Mouse (Mus musculus): ENCODE results near the gene Krt72.

The Krt72 gene

DNA sequence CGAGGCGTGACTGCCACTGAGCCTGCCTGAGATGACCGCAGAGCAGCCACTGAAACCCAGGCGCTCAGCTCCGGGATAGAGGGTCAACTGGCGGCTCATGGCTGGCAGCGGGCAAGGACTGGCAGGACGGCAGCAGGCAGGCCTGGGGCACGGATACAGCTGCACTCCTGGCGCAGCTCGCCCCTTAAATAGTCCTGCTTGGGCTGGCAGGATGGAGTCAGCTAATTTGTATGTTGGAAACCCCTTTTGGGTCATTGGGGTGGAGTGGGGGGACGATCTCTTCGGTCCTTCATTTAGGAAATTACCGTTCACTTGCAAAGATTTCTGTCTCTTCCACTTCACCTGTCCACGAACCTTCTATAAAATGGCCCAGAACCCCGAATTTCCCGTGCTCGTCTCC lies at the start of gene Krt72:
TSS of gene Krt72 (minus strand) at position 101 of the 400 bp plus-strand sequence.
- no peak for DNase-seq (ENCODE audit: low read depth, low spot score)

DNA sequence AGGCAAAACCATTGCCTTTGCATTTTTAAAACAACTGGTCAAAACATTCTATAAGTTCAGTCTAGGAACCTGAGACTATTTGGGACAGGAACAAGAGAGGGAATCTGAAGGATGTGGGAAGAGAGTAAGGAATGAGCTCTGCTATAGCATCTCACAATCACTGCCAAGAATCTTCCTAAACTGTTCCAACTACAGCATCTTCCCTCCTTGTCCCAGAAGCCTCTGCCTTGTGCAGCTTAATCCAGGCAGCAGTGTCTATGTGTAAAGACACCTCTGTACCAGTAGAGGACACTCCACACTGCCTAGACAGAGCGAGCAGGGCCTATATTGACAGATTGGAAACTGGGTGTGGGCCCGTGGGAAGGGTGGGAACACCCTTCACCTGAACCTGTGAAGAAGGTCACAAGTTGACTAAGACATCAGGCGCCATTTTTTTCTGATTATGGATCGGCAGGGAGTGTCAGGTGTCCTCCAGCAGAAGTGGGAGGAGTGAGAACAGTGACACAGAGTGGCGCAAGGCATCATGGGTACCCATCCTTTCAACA lies 48.6 kb upstream of the Krt72 start:
- no peak for DNase-seq (ENCODE audit: low read depth, low spot score)

DNA sequence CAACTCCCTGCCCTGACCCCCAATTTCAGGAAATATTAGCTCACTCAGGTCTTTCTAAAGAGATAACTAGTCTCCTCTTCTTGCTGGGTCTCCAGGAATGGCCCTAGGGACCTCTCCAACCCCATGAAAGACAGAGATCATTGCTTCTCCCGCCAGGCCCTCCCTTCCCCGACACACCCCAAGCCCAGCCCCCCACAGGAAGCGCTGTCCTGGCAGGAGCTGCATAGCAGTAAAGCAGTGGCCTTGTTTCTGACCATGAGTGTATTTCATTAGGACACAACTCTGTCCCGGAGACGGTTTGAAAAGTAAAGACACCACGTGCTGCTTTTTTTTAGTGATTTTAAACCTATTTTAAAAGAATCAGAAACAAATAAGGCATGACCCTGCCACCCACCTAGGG lies 46.9 kb upstream of the Krt72 start:
- DNase-seq (ENCODE audit: low read depth, low spot score) = no peak

DNA sequence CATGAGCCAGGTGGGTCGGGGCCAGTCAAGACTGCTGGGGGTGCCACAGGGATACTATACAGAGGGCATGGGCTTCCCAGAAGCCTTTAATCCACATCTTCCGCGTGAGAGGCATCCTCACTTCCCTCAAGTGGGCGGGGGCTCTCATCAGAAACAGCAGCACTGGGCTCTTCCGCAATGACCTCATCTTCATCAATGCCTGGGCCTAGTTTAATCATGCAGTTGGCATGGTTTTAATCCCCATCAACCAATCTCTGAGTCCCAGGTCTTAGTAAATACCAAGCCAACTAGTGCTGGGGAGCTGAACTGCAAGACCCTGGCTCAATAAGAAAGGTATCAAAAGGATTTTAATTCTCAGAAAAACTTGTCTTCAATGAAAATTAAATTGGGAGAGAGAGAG lies 43.2 kb upstream of the Krt72 start:
- DNase-seq (ENCODE audit: low read depth, low spot score) = no peak

DNA sequence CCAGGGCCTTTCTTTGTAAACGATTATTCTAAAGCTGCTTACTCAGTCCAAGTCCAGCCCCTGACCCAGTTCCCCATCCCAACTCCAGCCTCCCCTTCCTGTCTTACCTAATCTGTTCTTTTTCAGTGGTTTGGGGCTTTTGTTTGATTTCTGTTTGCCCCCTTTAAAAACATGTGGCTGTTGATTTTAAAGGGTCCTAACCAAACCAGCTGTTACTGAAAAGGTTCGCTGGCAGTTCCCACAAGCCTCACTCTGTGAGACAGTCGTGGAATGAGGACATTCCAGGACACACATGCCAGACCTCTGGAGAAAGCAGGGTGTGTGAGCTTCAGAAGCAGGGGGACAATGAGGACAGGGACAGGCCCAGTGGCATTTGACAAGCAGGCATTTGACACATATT lies 35.5 kb upstream of the Krt72 start:
- DNase-seq (ENCODE audit: low read depth, low spot score) = no peak

DNA sequence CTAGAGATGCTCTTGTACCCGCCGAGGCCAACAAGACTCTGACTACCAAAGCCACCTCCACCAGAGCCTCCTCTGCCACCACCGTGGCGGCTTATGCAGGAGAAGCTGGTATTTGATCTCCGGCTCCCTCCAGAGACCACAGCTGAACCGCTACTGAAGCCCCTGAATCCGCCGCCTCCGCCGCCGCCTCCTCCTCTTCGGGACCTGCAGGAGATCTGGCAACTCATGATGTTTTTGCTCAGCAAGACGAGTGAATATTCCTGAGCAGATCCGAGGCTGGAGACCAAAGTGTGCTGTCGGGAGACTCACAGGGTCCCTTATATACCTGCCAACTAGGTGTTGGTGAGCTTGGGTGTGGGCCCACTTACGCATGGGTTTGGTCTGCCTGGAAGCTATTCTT lies 31.6 kb upstream of the Krt72 start, which contains the start of gene Krt2:
TSS of gene Krt2 (minus strand) at position 295 of the 400 bp plus-strand sequence.
- no peak for DNase-seq (ENCODE audit: low read depth, low spot score)

DNA sequence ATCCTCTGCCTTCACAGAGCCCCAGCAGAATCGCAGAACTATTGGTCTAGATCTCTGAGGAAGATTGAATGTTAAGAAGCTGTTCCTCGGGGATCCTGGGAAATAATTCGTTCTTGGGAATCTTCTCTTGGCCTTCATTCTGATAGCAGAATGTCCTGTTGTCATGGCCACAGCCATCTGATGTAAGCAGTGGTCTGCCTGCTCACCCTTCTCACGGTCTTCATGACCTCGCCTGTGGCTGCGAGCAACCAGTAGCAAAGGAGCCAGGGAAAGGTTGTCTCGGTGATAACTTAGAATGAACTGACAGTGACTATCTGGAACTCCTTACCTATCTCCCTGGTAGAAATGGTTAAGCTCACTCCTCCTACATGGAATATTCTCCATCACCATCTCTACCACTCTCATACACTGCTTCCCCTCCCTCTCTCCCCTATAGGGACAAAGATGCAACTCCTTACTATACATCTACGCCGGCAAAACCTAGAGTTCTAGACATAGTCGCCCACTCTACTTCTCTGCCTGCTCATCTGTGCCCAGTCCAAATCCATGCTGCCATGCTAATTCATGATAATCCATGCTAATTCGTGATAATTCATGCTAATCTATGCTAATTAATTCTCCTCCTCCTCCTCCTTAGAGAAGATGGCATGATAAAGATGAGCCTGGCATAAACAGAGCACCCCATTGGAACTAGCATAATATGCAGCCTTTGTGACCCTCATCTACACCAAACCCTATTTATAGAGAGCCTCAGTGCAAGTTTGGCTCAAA lies 17.0 kb upstream of the Krt72 start:
- DNase-seq (ENCODE audit: low read depth, low spot score) = peak; percentile 19

DNA sequence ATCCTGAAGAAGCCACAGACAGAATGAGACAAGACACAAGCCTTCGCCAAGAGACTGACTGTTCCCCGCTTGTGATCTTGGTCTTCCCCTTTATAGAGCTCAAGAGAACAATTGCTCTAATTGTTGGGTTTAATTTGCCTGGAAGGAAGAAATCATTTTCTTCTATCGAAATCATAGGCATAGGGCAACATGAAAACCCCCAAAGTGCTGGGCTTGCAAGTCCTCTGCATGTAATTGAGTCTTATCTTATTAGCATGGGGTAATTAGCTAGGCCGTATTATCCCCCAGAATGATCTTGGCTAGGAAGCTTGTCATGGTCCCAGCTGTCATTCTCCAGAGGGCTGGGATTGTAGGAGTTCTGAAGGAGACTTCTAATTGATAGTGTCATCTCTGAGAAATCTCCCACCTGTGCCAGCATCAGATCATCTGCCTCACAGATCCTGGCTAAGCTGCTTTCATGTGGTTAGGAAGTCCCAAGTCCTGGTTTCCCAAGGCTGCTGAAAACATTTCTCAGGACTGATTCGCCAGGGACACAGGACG lies 16.1 kb upstream of the Krt72 start, which contains the start of gene Krt73:
TSS of gene Krt73 (minus strand) at position 51 of the 540 bp plus-strand sequence.
- DNase-seq (ENCODE audit: low read depth, low spot score) = peak; percentile 84

DNA sequence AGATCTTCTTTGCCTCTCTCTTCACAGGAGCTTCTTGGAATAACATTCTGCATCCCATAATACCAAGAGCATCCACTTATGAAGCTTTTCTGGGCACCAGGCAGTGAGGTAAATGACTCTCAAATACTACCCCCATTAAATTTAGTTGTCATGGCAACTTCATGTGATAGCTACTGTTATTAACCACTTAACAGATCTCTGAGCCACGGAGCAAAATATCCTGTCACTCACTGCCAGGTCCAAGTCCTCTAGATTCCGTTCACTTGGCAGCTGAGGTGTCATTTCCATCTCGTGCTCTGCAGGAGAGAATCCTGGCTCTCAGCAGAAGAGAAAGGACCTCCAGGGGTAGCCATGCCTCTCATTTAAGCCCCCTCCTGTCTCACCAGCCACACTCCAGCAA lies 4.6 kb upstream of the Krt72 start:
- no peak for DNase-seq (ENCODE audit: low read depth, low spot score)

DNA sequence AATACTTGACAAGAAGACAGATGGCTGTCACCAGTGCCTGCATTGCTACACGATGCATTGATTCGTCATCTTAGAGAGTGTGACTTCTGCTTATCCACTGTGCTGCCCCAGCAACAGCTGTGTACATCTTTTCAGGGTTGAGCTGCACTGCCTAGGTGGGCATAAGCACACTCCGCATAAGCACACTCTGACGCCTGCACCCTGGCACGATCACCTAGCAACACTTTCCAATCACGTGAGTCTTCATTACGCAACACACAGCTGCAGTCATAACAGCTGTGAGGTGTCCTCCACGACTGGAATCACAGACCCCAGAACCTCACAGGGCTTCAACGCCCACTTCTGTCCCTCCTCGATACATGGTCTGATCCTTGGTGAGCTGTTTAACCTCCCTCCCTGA lies 12.8 kb downstream of the Krt72 start:
- DNase-seq (ENCODE audit: low read depth, low spot score) = no peak

DNA sequence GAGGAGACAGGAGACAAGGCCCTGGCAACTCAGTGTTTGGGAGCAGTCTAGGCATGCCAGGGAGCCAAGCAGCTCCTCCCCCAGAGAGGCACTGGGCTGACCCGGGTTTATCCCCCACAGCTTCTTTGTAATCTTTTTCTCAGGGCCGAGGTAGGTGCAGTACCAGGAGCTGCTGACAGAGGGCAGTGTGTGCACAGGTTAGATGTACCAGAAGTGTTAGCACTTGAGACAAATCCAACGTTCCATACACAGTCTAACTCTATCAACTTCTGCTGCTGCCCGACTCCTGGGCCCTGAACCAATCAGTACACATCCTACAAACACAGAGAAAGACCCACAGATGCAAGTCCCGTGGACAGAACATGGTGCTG lies 13.6 kb downstream of the Krt72 start:
- DNase-seq (ENCODE audit: low read depth, low spot score) = peak; percentile 84

DNA sequence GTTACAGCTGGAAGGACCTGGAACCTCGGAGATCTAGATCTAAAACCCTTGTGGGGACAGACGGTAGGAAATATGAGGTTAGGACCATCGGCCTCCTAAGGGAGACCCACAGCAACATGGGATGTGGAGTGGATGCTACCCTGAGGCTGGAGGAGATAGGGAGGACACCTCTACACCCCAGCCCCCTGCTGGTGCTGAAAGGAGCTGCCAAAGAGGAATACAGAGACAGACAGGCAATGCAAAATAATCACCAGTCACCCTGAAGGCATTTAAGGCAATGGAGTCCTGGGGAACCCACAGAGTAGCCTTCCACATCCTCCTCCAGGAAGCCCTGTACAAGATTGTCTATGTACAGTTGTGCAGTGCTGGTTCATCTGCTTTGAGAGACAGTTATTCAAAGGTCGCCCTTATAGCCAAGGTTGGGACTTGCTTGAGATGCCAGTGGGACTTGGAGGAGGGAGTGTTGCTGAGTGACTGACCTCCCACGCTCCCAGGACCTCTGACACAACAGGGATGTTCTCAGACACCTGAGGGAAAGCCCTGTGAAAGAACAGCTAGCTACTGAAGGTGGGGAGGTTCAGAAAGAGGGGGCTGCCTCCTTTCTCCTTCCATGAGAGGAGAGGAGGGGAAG lies 14.1 kb downstream of the Krt72 start:
- DNase-seq (ENCODE audit: low read depth, low spot score) = no peak

DNA sequence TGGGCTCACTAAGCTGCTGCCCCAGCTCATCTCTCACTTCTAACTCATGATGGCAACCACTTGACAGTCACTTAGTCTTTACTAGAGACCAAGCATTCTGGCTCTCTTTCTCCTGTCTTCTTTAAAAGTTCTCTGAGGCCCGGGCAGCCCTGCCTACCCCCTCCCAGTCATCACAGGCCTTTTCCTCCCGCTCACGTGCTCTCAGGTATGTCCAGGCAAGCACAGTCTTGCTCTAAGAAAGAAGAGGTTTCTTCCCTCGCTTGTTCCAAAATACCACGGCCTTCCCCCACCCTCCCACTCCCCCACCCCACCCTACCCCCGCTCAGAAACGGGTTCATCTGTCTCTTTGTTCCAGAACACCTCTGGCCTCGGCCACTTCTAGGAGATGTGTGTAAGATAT lies 16.0 kb downstream of the Krt72 start:
- no peak for DNase-seq (ENCODE audit: low read depth, low spot score)

DNA sequence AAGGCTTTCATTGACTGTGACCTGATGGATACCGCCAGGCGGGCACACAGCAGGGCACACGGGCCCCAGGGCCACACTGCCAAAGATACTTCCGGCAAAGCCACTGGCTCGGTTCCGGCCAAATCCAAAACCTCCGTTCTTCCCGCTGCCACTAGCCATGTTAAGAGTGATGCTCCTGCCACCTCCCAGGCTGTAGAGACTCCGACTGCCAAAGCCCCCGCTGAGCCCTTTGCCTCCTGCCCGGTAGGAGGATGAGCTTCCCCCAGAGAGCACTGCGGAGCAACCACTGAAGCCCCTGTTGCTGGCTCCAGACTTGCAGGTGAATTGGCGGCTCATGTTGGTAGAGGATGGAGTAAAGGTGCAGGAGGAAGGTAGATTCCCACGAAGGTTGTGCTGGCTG lies 43.5 kb downstream of the Krt72 start, which contains the start of gene Krt71:
TSS of gene Krt71 (minus strand) at position 399 of the 400 bp plus-strand sequence.
- no peak for DNase-seq (ENCODE audit: low read depth, low spot score)

DNA sequence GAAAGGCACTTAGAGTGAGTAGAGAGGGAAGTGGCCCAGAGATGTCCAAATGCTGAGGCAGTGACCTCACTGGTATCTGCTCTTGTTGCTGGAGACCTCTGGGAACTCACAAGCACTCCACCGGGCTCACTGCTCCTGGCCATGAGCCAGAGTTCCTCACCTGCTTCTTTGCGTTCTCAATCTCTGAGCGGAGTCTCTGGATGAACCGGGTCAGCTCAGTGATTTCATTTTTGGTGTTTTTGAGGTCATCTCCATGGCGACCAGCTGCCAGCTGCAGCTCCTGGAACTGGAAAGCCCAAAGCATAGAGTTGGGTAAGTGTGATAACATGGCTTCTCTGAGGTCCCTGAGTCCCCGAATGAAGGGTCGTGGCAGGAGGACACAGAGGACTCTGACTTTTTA lies 48.5 kb downstream of the Krt72 start:
- peak; percentile 23 for DNase-seq (ENCODE audit: low read depth, low spot score)

DNA sequence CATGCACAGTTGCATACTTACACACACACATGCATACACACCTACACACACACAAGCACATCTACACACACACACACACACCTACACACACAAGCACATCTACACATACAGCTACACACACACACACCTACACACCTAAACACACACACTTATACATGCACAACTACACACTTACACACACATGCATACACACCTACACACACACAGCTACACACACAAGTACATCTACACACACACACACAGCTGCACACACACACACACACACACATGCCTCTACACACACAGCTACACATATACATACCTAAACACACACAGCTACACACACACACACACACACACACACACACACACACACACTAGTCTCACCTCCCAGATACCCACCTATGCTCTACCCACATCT lies 55.6 kb downstream of the Krt72 start:
- no peak for DNase-seq (ENCODE audit: low read depth, low spot score)
